Mouse (Mus musculus): ENCODE results near the gene H6pd. TPM values are rescaled to one million over a fixed set of nuclear protein-coding genes. Genes with fewer than 3 reads are reported as not detected.

Gene H6pd
- total and polyA plus RNA-seq, 2 experiments from 2014 or later, result 7.3 to 25.7 TPM

- no peaks in the 10 kb centered on the region for H3K9me3 ChIP-seq (replicated peaks; ENCODE audit: control insufficient read depth, low read length)
- H3K27me3 ChIP-seq (ENCODE audit: control insufficient read depth, insufficient read depth, low read length), result no peaks in the 10 kb centered on the region
- H3K4me1 ChIP-seq (ENCODE audit: control insufficient read depth, insufficient read depth), result peaks cover 9% of the 10 kb centered on the region; the same call in 1 of the 2 replicates
- 80% methylated on average over 7 of the region's 7 CpGs for WGBS
- ATAC-seq (ENCODE audit: insufficient read depth, low read depth) (no peak), DNase-seq (ENCODE audit: low spot score) (no peak)
- no peaks in the 10 kb centered on the region for H3K36me3 ChIP-seq (replicated peaks; ENCODE audit: control insufficient read depth, insufficient read depth, low read length)
- H3K4me3 ChIP-seq (ENCODE audit: low read depth, low read length), result no peak overlapping the region
- no peak overlapping the region for H3K9ac ChIP-seq (replicated peaks; ENCODE audit: low read depth, low read length)
- TF ChIP-seq EP300 (IDR thresholded peaks at IDR 0.05; ENCODE audit: low read depth) (no peak), CTCF (IDR thresholded peaks at IDR 0.05; ENCODE audit: low read depth) (no peak)
- no peak overlapping the region for H3K4me2 ChIP-seq (ENCODE audit: low read depth, low read length)
- no peak overlapping the region for H3K27ac ChIP-seq (ENCODE audit: low read depth)
Measured at GRCm38 (mm10) chr4:149933025-149933424, 75.8 kb downstream of the H6pd start.

GRCm38 (mm10) chr4:149932108-149932815 lies 76.6 kb downstream of the H6pd start:
- ATAC-seq (ENCODE audit: insufficient read depth, low read depth), result peak; percentile 36; the same call in 1 of the 2 replicates
- Histone ChIP-seq H3K9me3 (replicated peaks; ENCODE audit: control insufficient read depth, low read length) (no peaks in the 10 kb centered on the region), H3K4me2 (ENCODE audit: low read depth, low read length) (no peak overlapping the region), H3K4me3 (ENCODE audit: low read depth, low read length) (no peak overlapping the region), H3K9ac (replicated peaks; ENCODE audit: low read depth, low read length) (no peak overlapping the region), H3K4me1 (ENCODE audit: control insufficient read depth, insufficient read depth) (peaks cover 9% of the 10 kb centered on the region; the same call in 1 of the 2 replicates), H3K27ac (ENCODE audit: low read depth) (peak overlapping the region; percentile 30; the same call in 1 of the 2 replicates), H3K36me3 (replicated peaks; ENCODE audit: control insufficient read depth, insufficient read depth, low read length) (no peaks in the 10 kb centered on the region), H3K27me3 (ENCODE audit: control insufficient read depth, insufficient read depth, low read length) (no peaks in the 10 kb centered on the region)
- no peak for DNase-seq (ENCODE audit: low spot score)
- WGBS, result 54% methylated on average over 9 of the region's 9 CpGs
- TF ChIP-seq EP300 (IDR thresholded peaks at IDR 0.05; ENCODE audit: low read depth), result no peak
- TF ChIP-seq CTCF (IDR thresholded peaks at IDR 0.05; ENCODE audit: low read depth), result no peak

GRCm38 (mm10) chr4:149930755-149931154 lies 78.1 kb downstream of the H6pd start:
- H3K4me1 ChIP-seq (ENCODE audit: control insufficient read depth, insufficient read depth), result peaks cover 6% of the 10 kb centered on the region; the same call in 1 of the 2 replicates
- H3K27me3 ChIP-seq (ENCODE audit: control insufficient read depth, insufficient read depth, low read length), result no peaks in the 10 kb centered on the region
- WGBS, result 72% methylated on average over 3 of the region's 3 CpGs
- H3K4me3 ChIP-seq (ENCODE audit: low read depth, low read length), result no peak overlapping the region
- ATAC-seq (ENCODE audit: insufficient read depth, low read depth) (no peak), DNase-seq (ENCODE audit: low spot score) (no peak)
- H3K27ac ChIP-seq (ENCODE audit: low read depth), result no peak overlapping the region
- H3K4me2 ChIP-seq (ENCODE audit: low read depth, low read length), result no peak overlapping the region
- TF ChIP-seq CTCF (IDR thresholded peaks at IDR 0.05; ENCODE audit: low read depth), result no peak
- TF ChIP-seq EP300 (IDR thresholded peaks at IDR 0.05; ENCODE audit: low read depth), result no peak
- H3K9me3 ChIP-seq (replicated peaks; ENCODE audit: control insufficient read depth, low read length), result 0 out of 2 replicates have a peak, but pooled peaks cover 3% of the 10 kb centered on the region
- no peaks in the 10 kb centered on the region for H3K36me3 ChIP-seq (replicated peaks; ENCODE audit: control insufficient read depth, insufficient read depth, low read length)
- no peak overlapping the region for H3K9ac ChIP-seq (replicated peaks; ENCODE audit: low read depth, low read length)

Other genes with a start within 250 kb of the H6pd start
- 3.0 and 9.8 TPM in 2 replicates for gene Slc25a33, start 234.7 kb downstream of the H6pd start, total RNA-seq (2014; rRNA removed; ENCODE audit: low replicate concordance)
- 13.3 and 15.1 TPM in 2 replicates for gene Slc25a33, start 234.7 kb downstream of the H6pd start, polyA plus RNA-seq (2015; fragmentation: Nextera tagmentation; extraction: Ambion mirVana)
- gene Spsb1, start 54.0 kb downstream of the H6pd start, total RNA-seq (2014; rRNA removed; ENCODE audit: low replicate concordance), result 13.2 and 19.3 TPM in 2 replicates
- 14.4 and 15.2 TPM in 2 replicates for gene Spsb1, start 54.0 kb downstream of the H6pd start, polyA plus RNA-seq (2015; fragmentation: Nextera tagmentation; extraction: Ambion mirVana)
- gene Gpr157, start 78.3 kb upstream of the H6pd start, total RNA-seq (2014; rRNA removed; ENCODE audit: low replicate concordance), result 15.0 and 23.3 TPM in 2 replicates
- 4.3 and 4.5 TPM in 2 replicates for gene Gpr157, start 78.3 kb upstream of the H6pd start, polyA plus RNA-seq (2015; fragmentation: Nextera tagmentation; extraction: Ambion mirVana)
- gene Slc2a5, start 110.3 kb upstream of the H6pd start, total RNA-seq (2014; rRNA removed; ENCODE audit: low replicate concordance), result 0.58 TPM in 1 of 2 replicates, not detected in the other
- 0.42 and 0.59 TPM in 2 replicates for gene Slc2a5, start 110.3 kb upstream of the H6pd start, polyA plus RNA-seq (2015; fragmentation: Nextera tagmentation; extraction: Ambion mirVana)
- not detected in 2 replicates for gene Slc2a7, start 139.9 kb upstream of the H6pd start, total RNA-seq (2014; rRNA removed; ENCODE audit: low replicate concordance)
- not detected in 2 replicates for gene Slc2a7, start 139.9 kb upstream of the H6pd start, polyA plus RNA-seq (2015; fragmentation: Nextera tagmentation; extraction: Ambion mirVana)
- gene Car6, start 192.3 kb upstream of the H6pd start, total RNA-seq (2014; rRNA removed; ENCODE audit: low replicate concordance), result not detected in 2 replicates
- not detected in 2 replicates for gene Car6, start 192.3 kb upstream of the H6pd start, polyA plus RNA-seq (2015; fragmentation: Nextera tagmentation; extraction: Ambion mirVana)
- 525 and 625 TPM in 2 replicates for gene Eno1, start 227.7 kb upstream of the H6pd start, total RNA-seq (2014; rRNA removed; ENCODE audit: low replicate concordance)
- 999 and 1,074 TPM in 2 replicates for gene Eno1, start 227.7 kb upstream of the H6pd start, polyA plus RNA-seq (2015; fragmentation: Nextera tagmentation; extraction: Ambion mirVana)

All from heart, postnatal 0 days (tissue).